Mouse (Mus musculus): ENCODE measurements around the gene Cds2. TPM values are rescaled to one million over a fixed set of nuclear protein-coding genes. Genes with fewer than 3 reads are reported as not detected.
A peak's percentile ranks its signal among the peaks of the same experiment; 100 is the strongest.

Gene Cds2
- total RNA-seq, 1 experiment = 73.9 TPM

GRCm38 (mm10) chr2:132316041-132316808, 53.3 kb downstream of the Cds2 start:
- H3K9me3 ChIP-seq (ENCODE audit: control insufficient read depth, insufficient read depth, low read depth, low read length) = no peaks in the 10 kb centered on the region
- H3K36me3 ChIP-seq (ENCODE audit: control insufficient read depth, insufficient read depth, low read length, poor library complexity, severe bottlenecking) = no peaks in the 10 kb centered on the region
- in situ Hi-C loops (cut with MboI; ENCODE audit: low sequenced_read_pairs in 2 of 2, unreplicated experiment in 2 of 2) = loop anchor here in 1 of 2 experiments (25.0 kb wide), 1 partner anchor 596 kb away; no protein-coding TSS in a partner anchor
- no peak overlapping the region for H3K9ac ChIP-seq (ENCODE audit: insufficient read depth, low read depth, low read length, poor library complexity, severe bottlenecking)
- DNase-seq (ENCODE audit: low read depth, low spot score) = peak; percentile 66
- H3K4me1 ChIP-seq (ENCODE audit: control insufficient read depth in 2 of 2, insufficient read depth in 2 of 2, low read length in 2 of 2, poor library complexity in 1 of 2) = no peaks in the 10 kb centered on the region
- no peak overlapping the region for H3K27ac ChIP-seq (ENCODE audit: insufficient read depth, low read depth, low read length, poor library complexity, severe bottlenecking)
- TF ChIP-seq MAFK (IDR thresholded peaks at IDR 0.05; ENCODE audit: insufficient read depth, low read depth, low read length) (no peak), HCFC1 (IDR thresholded peaks at IDR 0.05; ENCODE audit: borderline replicate concordance, insufficient read depth, low read length) (no peak), CHD2 (IDR thresholded peaks at IDR 0.05; ENCODE audit: low read depth, low read length) (no peak), ZC3H11A (IDR thresholded peaks at IDR 0.05; ENCODE audit: borderline replicate concordance, low read depth, low read length) (peak; percentile 93), ZNF384 (IDR thresholded peaks at IDR 0.05; ENCODE audit: low read depth, low read length) (peak; percentile 47; the same call in 1 of the 2 replicates)
- H3K4me3 ChIP-seq (ENCODE audit: insufficient read depth in 1 of 2, low read depth in 1 of 2, low read length in 2 of 2, poor library complexity in 1 of 2, severe bottlenecking in 1 of 2) = no peak overlapping the region

GRCm38 (mm10) chr2:132317178-132317577, 54.2 kb downstream of the Cds2 start:
- Histone ChIP-seq H3K27ac (ENCODE audit: insufficient read depth, low read depth, low read length, poor library complexity, severe bottlenecking) (no peak overlapping the region), H3K4me1 (ENCODE audit: control insufficient read depth in 2 of 2, insufficient read depth in 2 of 2, low read length in 2 of 2, poor library complexity in 1 of 2) (no peaks in the 10 kb centered on the region)

DNA sequence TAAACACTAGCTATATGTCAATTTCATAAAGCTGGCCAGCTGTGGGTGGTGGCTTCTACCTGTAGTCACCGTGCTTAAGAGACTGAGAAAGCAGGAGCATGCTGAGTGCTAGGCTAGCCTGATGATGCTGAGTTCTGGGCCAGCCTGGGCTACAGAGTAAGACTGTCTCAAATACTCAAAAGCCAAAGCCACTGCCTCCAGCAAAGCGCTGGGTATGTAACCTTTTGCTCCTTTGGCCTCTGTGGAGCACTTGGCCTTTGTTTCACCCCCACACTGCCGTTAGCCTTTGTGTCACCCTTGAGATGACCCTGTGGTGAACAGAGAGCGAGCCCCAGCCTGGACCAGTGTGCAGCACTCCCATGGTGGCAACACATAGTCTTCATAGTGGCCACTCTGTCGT, 57.6 kb downstream of the Cds2 start:
- TF ChIP-seq ZNF384 (IDR thresholded peaks at IDR 0.05; ENCODE audit: low read depth, low read length) (no peak), MAFK (IDR thresholded peaks at IDR 0.05; ENCODE audit: insufficient read depth, low read depth, low read length) (no peak), HCFC1 (IDR thresholded peaks at IDR 0.05; ENCODE audit: borderline replicate concordance, insufficient read depth, low read length) (no peak), ZC3H11A (IDR thresholded peaks at IDR 0.05; ENCODE audit: borderline replicate concordance, low read depth, low read length) (no peak), CHD2 (IDR thresholded peaks at IDR 0.05; ENCODE audit: low read depth, low read length) (no peak)
- Histone ChIP-seq H3K27ac (ENCODE audit: insufficient read depth, low read depth, low read length, poor library complexity, severe bottlenecking) (no peak overlapping the region), H3K4me1 (ENCODE audit: control insufficient read depth in 2 of 2, insufficient read depth in 2 of 2, low read length in 2 of 2, poor library complexity in 1 of 2) (no peaks in the 10 kb centered on the region)

More at GRCm38 (mm10) chr2:132317178-132317577, 54.2 kb downstream of the Cds2 start:
- no peak overlapping the region for H3K9ac ChIP-seq (ENCODE audit: insufficient read depth, low read depth, low read length, poor library complexity, severe bottlenecking)
- in situ Hi-C loops (cut with MboI; ENCODE audit: low sequenced_read_pairs in 2 of 2, unreplicated experiment in 2 of 2) = loop anchor here in 1 of 2 experiments (25.0 kb wide), 1 partner anchor 595 kb away; no protein-coding TSS in a partner anchor
- no peak for DNase-seq (ENCODE audit: low read depth, low spot score)
- H3K4me3 ChIP-seq (ENCODE audit: insufficient read depth in 1 of 2, low read depth in 1 of 2, low read length in 2 of 2, poor library complexity in 1 of 2, severe bottlenecking in 1 of 2) = no peak overlapping the region
- no peaks in the 10 kb centered on the region for H3K9me3 ChIP-seq (ENCODE audit: control insufficient read depth, insufficient read depth, low read depth, low read length)
- H3K36me3 ChIP-seq (ENCODE audit: control insufficient read depth, insufficient read depth, low read length, poor library complexity, severe bottlenecking) = no peaks in the 10 kb centered on the region
- TF ChIP-seq MAFK (IDR thresholded peaks at IDR 0.05; ENCODE audit: insufficient read depth, low read depth, low read length) = no peak
- TF ChIP-seq CHD2 (IDR thresholded peaks at IDR 0.05; ENCODE audit: low read depth, low read length) = no peak
- TF ChIP-seq ZC3H11A (IDR thresholded peaks at IDR 0.05; ENCODE audit: borderline replicate concordance, low read depth, low read length) = no peak
- peak; percentile 89 for TF ChIP-seq ZNF384 (IDR thresholded peaks at IDR 0.05; ENCODE audit: low read depth, low read length)
- no peak for TF ChIP-seq HCFC1 (IDR thresholded peaks at IDR 0.05; ENCODE audit: borderline replicate concordance, insufficient read depth, low read length)

GRCm38 (mm10) chr2:132323541-132323940, 60.6 kb downstream of the Cds2 start:
- no peak overlapping the region for H3K4me3 ChIP-seq (ENCODE audit: insufficient read depth in 1 of 2, low read depth in 1 of 2, low read length in 2 of 2, poor library complexity in 1 of 2, severe bottlenecking in 1 of 2)
- no peak overlapping the region for H3K27ac ChIP-seq (ENCODE audit: insufficient read depth, low read depth, low read length, poor library complexity, severe bottlenecking)
- H3K36me3 ChIP-seq (ENCODE audit: control insufficient read depth, insufficient read depth, low read length, poor library complexity, severe bottlenecking) = no peaks in the 10 kb centered on the region
- in situ Hi-C loops (cut with MboI; ENCODE audit: low sequenced_read_pairs in 2 of 2, unreplicated experiment in 2 of 2) = loop anchor here in 1 of 2 experiments (10.0 to 25.0 kb wide), 2 partner anchors 161 to 589 kb away; no protein-coding TSS in a partner anchor
- no peak for DNase-seq (ENCODE audit: low read depth, low spot score)
- no peak overlapping the region for H3K9ac ChIP-seq (ENCODE audit: insufficient read depth, low read depth, low read length, poor library complexity, severe bottlenecking)
- H3K4me1 ChIP-seq (ENCODE audit: control insufficient read depth in 2 of 2, insufficient read depth in 2 of 2, low read length in 2 of 2, poor library complexity in 1 of 2) = no peaks in the 10 kb centered on the region
- TF ChIP-seq HCFC1 (IDR thresholded peaks at IDR 0.05; ENCODE audit: borderline replicate concordance, insufficient read depth, low read length) (no peak), MAFK (IDR thresholded peaks at IDR 0.05; ENCODE audit: insufficient read depth, low read depth, low read length) (no peak), ZC3H11A (IDR thresholded peaks at IDR 0.05; ENCODE audit: borderline replicate concordance, low read depth, low read length) (no peak), ZNF384 (IDR thresholded peaks at IDR 0.05; ENCODE audit: low read depth, low read length) (no peak), CHD2 (IDR thresholded peaks at IDR 0.05; ENCODE audit: low read depth, low read length) (no peak)
- H3K9me3 ChIP-seq (ENCODE audit: control insufficient read depth, insufficient read depth, low read depth, low read length) = no peaks in the 10 kb centered on the region

More for the DNA sequence above, 57.6 kb downstream of the Cds2 start:
- H3K4me3 ChIP-seq (ENCODE audit: insufficient read depth in 1 of 2, low read depth in 1 of 2, low read length in 2 of 2, poor library complexity in 1 of 2, severe bottlenecking in 1 of 2) = no peak overlapping the region
- H3K36me3 ChIP-seq (ENCODE audit: control insufficient read depth, insufficient read depth, low read length, poor library complexity, severe bottlenecking) = no peaks in the 10 kb centered on the region
- no peak for DNase-seq (ENCODE audit: low read depth, low spot score)
- no peak overlapping the region for H3K9ac ChIP-seq (ENCODE audit: insufficient read depth, low read depth, low read length, poor library complexity, severe bottlenecking)
- no peaks in the 10 kb centered on the region for H3K9me3 ChIP-seq (ENCODE audit: control insufficient read depth, insufficient read depth, low read depth, low read length)
- in situ Hi-C loops (cut with MboI; ENCODE audit: low sequenced_read_pairs in 2 of 2, unreplicated experiment in 2 of 2) = loop anchor here in 1 of 2 experiments (10.0 to 25.0 kb wide), 2 partner anchors 164 to 592 kb away; no protein-coding TSS in a partner anchor

Measured in ES-E14 (cell line).